Mouse (Mus musculus): ENCODE data around the gene 1700009N14Rik. TPM values are rescaled to one million over a fixed set of nuclear protein-coding genes. Genes with fewer than 3 reads are reported as not detected.

1700009N14Rik gene
- not detected in 2 replicates for polyA plus RNA-seq (2015; fragmentation: Nextera tagmentation; extraction: Ambion mirVana)

DNA sequence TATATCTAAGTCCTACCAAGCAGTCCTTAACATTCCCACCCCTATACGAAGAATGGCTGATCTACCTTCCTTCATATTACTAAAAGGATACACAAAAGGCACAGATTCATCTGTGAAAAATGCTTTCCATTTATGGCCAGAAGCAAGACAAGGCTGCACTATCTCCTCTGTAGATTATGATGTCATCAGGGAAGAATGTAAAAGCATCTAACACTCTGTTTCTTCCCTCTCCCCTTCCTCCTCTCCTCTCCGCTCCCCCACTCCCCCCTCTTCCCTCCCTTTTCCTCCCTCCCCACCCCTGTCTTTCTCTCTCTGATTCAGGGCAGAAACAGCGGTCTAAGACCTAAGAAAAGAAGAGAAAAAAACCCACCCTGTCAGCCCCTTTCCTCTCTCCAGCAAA is at the start of gene 1700009N14Rik:
1700009N14Rik (plus strand) TSS at position 227 of the 400 bp plus-strand sequence.
- WGBS = 48% methylated on average over 3 of the region's 3 CpGs
- H3K9ac ChIP-seq = no peak within 1 kb of the TSS
- H3K36me3 ChIP-seq = no peaks in the 10 kb centered on the region
- no peak; the same call in 1 of the 2 replicates for ATAC-seq (ENCODE audit: borderline replicate concordance, extremely low read depth, low FRiP score, low TSS enrichment)
- H3K4me1 ChIP-seq = no peaks in the 10 kb centered on the region
- H3K27ac ChIP-seq = no peak within 1 kb of the TSS
- H3K9me3 ChIP-seq = no peaks in the 10 kb centered on the region
- H3K4me3 ChIP-seq = no peak within 1 kb of the TSS
- no peak within 1 kb of the TSS for H3K4me2 ChIP-seq
- H3K27me3 ChIP-seq = no peaks in the 10 kb centered on the region

DNA sequence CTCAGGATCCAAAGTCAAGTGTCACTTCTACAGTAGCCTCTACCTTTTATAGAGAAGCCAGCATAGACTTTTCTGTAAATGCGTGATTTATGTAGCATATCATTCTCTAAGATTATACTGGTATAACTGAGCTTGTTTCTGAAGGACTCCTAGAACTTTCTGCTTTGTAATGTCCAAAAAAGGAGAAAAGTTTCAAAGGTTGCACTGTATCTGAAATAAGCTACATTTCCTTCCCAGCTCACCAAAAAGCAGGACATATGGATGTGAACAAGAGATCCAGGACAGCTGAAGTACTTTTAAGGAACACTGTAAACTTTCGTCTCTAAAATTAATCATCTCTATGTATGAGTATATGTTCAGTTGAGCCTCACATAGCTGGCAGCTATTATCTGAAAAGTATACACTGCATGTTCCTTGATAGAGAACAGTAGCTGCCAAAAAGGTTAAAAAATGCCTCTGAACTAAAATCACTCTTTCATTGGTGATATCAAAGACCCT is 12.2 kb upstream of the 1700009N14Rik start:
- Histone ChIP-seq H3K9ac (no peak overlapping the region), H3K4me1 (no peaks in the 10 kb centered on the region), H3K9me3 (no peaks in the 10 kb centered on the region), H3K4me3 (no peak overlapping the region), H3K27ac (no peak overlapping the region), H3K27me3 (no peaks in the 10 kb centered on the region), H3K36me3 (no peaks in the 10 kb centered on the region), H3K4me2 (no peak overlapping the region)
- 70% methylated on average over 2 of the region's 2 CpGs for WGBS
- no peak for ATAC-seq (ENCODE audit: borderline replicate concordance, extremely low read depth, low FRiP score, low TSS enrichment)

DNA sequence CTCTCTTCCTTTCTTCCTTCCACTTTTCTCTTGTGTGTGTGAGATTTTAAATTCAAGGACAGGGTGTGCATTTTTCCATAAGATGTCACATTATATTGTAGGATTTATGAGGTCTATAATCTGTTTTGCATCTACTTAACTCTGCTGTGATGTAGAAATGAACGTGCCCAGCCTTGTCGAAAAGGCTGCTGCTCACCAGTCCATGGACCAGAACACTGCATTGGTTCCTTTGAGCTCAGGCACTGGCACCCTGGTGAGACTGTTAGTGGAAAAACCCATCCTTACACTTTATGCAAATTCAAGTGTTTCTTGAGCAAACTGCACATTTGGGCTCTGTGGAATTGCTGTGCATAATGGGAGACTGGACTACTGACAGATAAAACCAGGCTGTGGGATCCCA is 24.2 kb downstream of the 1700009N14Rik start:
- 93% methylated on average over 2 of the region's 2 CpGs for WGBS
- Histone ChIP-seq H3K27me3 (no peaks in the 10 kb centered on the region), H3K9ac (no peak overlapping the region), H3K4me3 (no peak overlapping the region), H3K36me3 (no peaks in the 10 kb centered on the region), H3K4me1 (no peaks in the 10 kb centered on the region), H3K4me2 (no peak overlapping the region), H3K27ac (no peak overlapping the region), H3K9me3 (no peaks in the 10 kb centered on the region)
- ATAC-seq (ENCODE audit: borderline replicate concordance, extremely low read depth, low FRiP score, low TSS enrichment) = no peak

DNA sequence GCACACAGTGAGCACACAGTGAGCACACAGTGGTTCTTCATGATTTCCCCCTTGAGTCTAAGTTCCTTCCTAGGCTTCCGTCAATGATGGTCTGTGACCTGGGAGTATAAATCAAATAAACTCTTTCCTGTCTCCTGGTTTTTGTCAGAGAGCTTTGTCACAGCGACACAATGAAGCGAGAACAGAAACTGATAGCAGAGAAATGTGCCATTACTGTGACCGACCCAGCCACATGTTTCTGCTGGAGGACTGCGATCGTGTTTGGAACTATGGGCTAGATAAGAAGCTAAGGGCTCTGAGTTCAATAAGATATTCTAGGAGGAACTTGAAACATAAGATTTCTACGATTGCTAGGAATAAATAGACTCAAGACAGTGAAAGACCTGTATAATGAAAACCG is 36.3 kb downstream of the 1700009N14Rik start:
- ATAC-seq (ENCODE audit: borderline replicate concordance, extremely low read depth, low FRiP score, low TSS enrichment) = no peak
- Histone ChIP-seq H3K4me2 (no peak overlapping the region), H3K36me3 (no peaks in the 10 kb centered on the region), H3K9me3 (no peaks in the 10 kb centered on the region), H3K4me3 (no peak overlapping the region), H3K27me3 (no peaks in the 10 kb centered on the region), H3K4me1 (no peaks in the 10 kb centered on the region), H3K27ac (no peak overlapping the region), H3K9ac (no peak overlapping the region)
- WGBS = 65% methylated on average over 8 of the region's 8 CpGs

DNA sequence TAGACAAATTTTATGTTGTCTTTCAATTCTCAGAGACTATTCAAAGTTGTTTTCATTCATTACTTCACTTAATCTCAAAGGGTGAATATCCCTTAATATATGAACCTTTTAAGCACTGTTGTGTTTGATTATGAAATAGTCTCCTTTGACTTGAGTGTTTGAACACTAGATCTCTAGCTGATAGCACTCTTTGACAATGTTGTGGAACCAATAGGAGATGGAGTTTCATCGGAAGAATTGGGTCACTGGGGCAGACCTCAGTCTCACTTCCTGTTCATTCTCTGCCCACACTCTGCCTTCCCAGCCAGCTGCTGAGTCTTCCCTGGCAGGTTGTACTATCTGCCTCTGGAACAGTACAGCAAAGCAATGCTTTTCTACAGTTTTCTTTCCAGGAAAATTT is 43.5 kb downstream of the 1700009N14Rik start:
- WGBS = 46% methylated on average over 1 of the region's 1 CpGs
- H3K4me3 ChIP-seq = no peak overlapping the region
- no peak overlapping the region for H3K4me2 ChIP-seq
- no peaks in the 10 kb centered on the region for H3K4me1 ChIP-seq
- no peak for ATAC-seq (ENCODE audit: borderline replicate concordance, extremely low read depth, low FRiP score, low TSS enrichment)
- no peaks in the 10 kb centered on the region for H3K27me3 ChIP-seq
- H3K9me3 ChIP-seq = no peaks in the 10 kb centered on the region
- H3K27ac ChIP-seq = no peak overlapping the region
- H3K9ac ChIP-seq = no peak overlapping the region
- no peaks in the 10 kb centered on the region for H3K36me3 ChIP-seq

DNA sequence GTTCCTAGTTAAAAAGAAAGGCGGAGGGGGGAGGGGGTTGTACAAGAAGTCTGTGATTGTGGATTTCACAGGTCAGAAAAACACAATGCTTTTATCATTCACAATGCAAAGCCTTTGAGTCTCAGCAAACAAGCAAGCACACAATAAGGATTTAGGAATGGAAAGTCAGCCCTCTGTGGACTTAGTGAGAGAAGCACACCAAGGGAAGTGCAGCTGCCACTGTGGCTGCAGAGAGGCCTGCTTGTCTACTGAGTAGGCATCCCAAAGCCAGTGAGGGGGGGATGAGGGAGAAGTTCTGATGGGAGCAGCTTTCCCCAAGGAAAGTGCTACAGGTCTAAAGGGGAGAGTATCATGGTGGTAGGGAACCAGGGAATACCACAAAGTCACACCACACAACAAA is 45.8 kb downstream of the 1700009N14Rik start:
- Histone ChIP-seq H3K9me3 (no peaks in the 10 kb centered on the region), H3K27me3 (no peaks in the 10 kb centered on the region), H3K4me2 (no peak overlapping the region), H3K4me3 (no peak overlapping the region), H3K4me1 (no peaks in the 10 kb centered on the region), H3K36me3 (no peaks in the 10 kb centered on the region), H3K27ac (no peak overlapping the region), H3K9ac (no peak overlapping the region)
- no peak for ATAC-seq (ENCODE audit: borderline replicate concordance, extremely low read depth, low FRiP score, low TSS enrichment)
- 87% methylated on average over 1 of the region's 1 CpGs for WGBS
